Mouse (Mus musculus) small intestine, adult 2 months (tissue): Measurements from ENCODE around the gene Eef1akmt3.

Experiments
- CTCF ChIP-seq: fragments of 200-500 bp; IDR thresholded peaks from 2 replicates; pipeline ENCODE4 v1.5.1; 2012; ENCODE audit warnings: low read depth, mild to moderate bottlenecking, control low read depth, inconsistent platforms, low read length, moderate library complexity, mixed read lengths; ENCODE audit not compliant: insufficient replicate concordance, insufficient read length; ENCODE audit errors: extremely low read depth
- POLR2A ChIP-seq: fragments of 200-500 bp; IDR thresholded peaks from 2 replicates; pipeline ENCODE4 v1.6.1; 2012; ENCODE audit warnings: low read depth, mild to moderate bottlenecking, control low read depth, inconsistent platforms, low read length, moderate library complexity

DNA sequence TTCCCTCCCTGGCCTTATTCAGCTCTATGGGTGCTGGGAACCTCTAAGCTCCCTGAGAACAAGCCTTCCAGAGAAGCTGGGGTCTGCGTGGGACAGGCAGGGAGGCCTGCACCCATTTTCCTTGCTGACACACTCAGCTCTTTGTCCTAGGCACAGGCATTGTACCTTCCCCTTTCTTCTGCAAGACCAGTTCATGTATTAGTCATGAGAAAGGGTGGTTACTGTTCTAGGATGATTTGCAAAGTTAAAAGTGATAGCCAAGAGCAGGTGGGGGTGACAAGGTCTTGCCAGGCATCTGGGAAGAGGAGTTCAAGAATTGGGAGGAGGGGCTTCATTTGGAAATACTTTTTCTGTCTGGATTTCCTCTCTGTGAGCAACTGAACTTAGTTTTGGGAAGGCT lies 39.3 kb downstream of the Eef1akmt3 start:
- TF ChIP-seq POLR2A (no peak), CTCF (no peak)
